Comparison of ENCODE assay signal across 8 mouse cellular contexts in genomic region chr16:94313229-94314030, GRCm38 (mm10). TPM values are rescaled to one million over a fixed set of nuclear protein-coding genes. Genes with fewer than 3 reads are reported as not detected.
DNase-seq lines count a peak whose midpoint lies in the region; ATAC-seq lines count a peak whose summit lies in the region.

TSS of gene Hlcs (minus strand) at chr16:94313571.

- no peaks in the 10 kb centered on the region for H3K36me3 ChIP-seq in forebrain, embryonic 16.5 days (ENCODE audit: control insufficient read depth, insufficient read depth)
- H3K36me3 ChIP-seq in lung, embryonic 15.5 days: no peaks in the 10 kb centered on the region

- WGBS in forebrain, embryonic 16.5 days: under 1% methylated on average over 64 of the region's 64 CpGs
- WGBS in lung, embryonic 15.5 days: under 1% methylated on average over 59 of the region's 64 CpGs

- peak within 1 kb of the TSS; percentile 73 for H3K4me3 ChIP-seq in forebrain, embryonic 16.5 days (replicated peaks; ENCODE audit: low read length)
- H3K4me3 ChIP-seq in lung, embryonic 15.5 days: peak within 1 kb of the TSS; percentile 79

- H3K4me2 ChIP-seq in forebrain, embryonic 16.5 days (ENCODE audit: low read length): peak within 1 kb of the TSS; percentile 57
- H3K4me2 ChIP-seq in lung, embryonic 15.5 days: peak within 1 kb of the TSS; percentile 83

- peak within 1 kb of the TSS; percentile 93 for H3K9ac ChIP-seq in forebrain, embryonic 16.5 days (replicated peaks; ENCODE audit: low read depth, low read length)
- peak within 1 kb of the TSS; percentile 93 for H3K9ac ChIP-seq in lung, embryonic 15.5 days

- H3K27ac ChIP-seq in forebrain, embryonic 16.5 days (ENCODE audit: low read length): peak within 1 kb of the TSS; percentile 100
- peak within 1 kb of the TSS; percentile 100 for H3K27ac ChIP-seq in lung, embryonic 15.5 days

- peaks cover 17% of the 10 kb centered on the region for H3K4me1 ChIP-seq in forebrain, embryonic 16.5 days (replicated peaks; ENCODE audit: control insufficient read depth, insufficient read depth, low read length)
- peaks cover 10% of the 10 kb centered on the region; the same call in 1 of the 2 replicates for H3K4me1 ChIP-seq in lung, embryonic 15.5 days

- ATAC-seq in forebrain, embryonic 16.5 days: peak; percentile 91
- ATAC-seq in lung, embryonic 15.5 days (ENCODE audit: borderline replicate concordance, extremely low read depth, low FRiP score, low TSS enrichment): peak; percentile 94

- no peaks in the 10 kb centered on the region for H3K9me3 ChIP-seq in forebrain, embryonic 16.5 days (ENCODE audit: control insufficient read depth, low read length)
- H3K9me3 ChIP-seq in lung, embryonic 15.5 days: no peaks in the 10 kb centered on the region

- peak; percentile 96 for DNase-seq in ES-CJ7 (ENCODE audit: low read depth, low spot score)
- peak; percentile 99 for DNase-seq in cerebellum, adult 11-12 months
- DNase-seq in heart, postnatal 36 days: peak; percentile 98 to 100
- DNase-seq in layer of hippocampus, adult 8-10 months (ENCODE audit: low spot score in 2 of 2): peak; percentile 95 to 97
- DNase-seq in ovary, adult 18-20 months (ENCODE audit: low spot score): peak; percentile 95
- peak; percentile 97 for DNase-seq in thymus, postnatal 0 days (ENCODE audit: low spot score)

- intact Hi-C loops in heart, postnatal 36 days (cut with DNase I): loop anchor here (1.0 to 2.0 kb wide), 3 partner anchors 15 to 57 kb away; partner anchors contain the start of genes Pigp, Ripply3 and Ttc3

- no peaks in the 10 kb centered on the region for H3K27me3 ChIP-seq in forebrain, embryonic 16.5 days (replicated peaks; ENCODE audit: control insufficient read depth, insufficient read depth, low read length)
- no peaks in the 10 kb centered on the region for H3K27me3 ChIP-seq in lung, embryonic 15.5 days

RNA-seq across cellular contexts. Expression of gene Hlcs, which starts in this region (rescaled TPM):
- 6.6 and 8.0 TPM in 2 replicates for polyA plus RNA-seq in forebrain, embryonic 16.5 days (2015; fragmentation: Nextera tagmentation; extraction: Ambion mirVana)
- total RNA-seq in heart, postnatal 36 days (2021): 1 to 10 TPM; 4.8 to 6.7 TPM
- 10 to 100 TPM; 14.0 to 16.5 (median 15.7) TPM for total RNA-seq in layer of hippocampus, adult 8-10 months (2022)
- 6.9 and 9.1 TPM in 2 replicates for polyA plus RNA-seq in lung, embryonic 15.5 days (2015; fragmentation: Nextera tagmentation; extraction: Ambion mirVana)
- 3.8 and 5.6 TPM in 2 replicates for polyA plus RNA-seq in thymus, postnatal 0 days (2015; fragmentation: Nextera tagmentation; extraction: Ambion mirVana)

Comparison
In these comparisons a context has a peak if more than half of its experiments do, and no peak if none do; other contexts are left out.
1. Peak in every context shown above with its lines: DNase-seq, ATAC-seq, H3K4me3 ChIP-seq and H3K27ac ChIP-seq.